Mouse (Mus musculus) liver, adult (tissue): ENCODE measurements at regions not wholly inside any gene's neighbourhood (a gene's known extent, or its start where the extent isn't known, plus 50 kb on each side); places are given as distances from the start of the nearest gene placed in this dataset.

Experiments used
- GATA4 ChIP-seq: IDR thresholded peaks from 2 replicates; pipeline ENCODE4 v1.6.1; 2014; ENCODE audit warnings: mild to moderate bottlenecking, low read length; ENCODE audit not compliant: insufficient replicate concordance

DNA sequence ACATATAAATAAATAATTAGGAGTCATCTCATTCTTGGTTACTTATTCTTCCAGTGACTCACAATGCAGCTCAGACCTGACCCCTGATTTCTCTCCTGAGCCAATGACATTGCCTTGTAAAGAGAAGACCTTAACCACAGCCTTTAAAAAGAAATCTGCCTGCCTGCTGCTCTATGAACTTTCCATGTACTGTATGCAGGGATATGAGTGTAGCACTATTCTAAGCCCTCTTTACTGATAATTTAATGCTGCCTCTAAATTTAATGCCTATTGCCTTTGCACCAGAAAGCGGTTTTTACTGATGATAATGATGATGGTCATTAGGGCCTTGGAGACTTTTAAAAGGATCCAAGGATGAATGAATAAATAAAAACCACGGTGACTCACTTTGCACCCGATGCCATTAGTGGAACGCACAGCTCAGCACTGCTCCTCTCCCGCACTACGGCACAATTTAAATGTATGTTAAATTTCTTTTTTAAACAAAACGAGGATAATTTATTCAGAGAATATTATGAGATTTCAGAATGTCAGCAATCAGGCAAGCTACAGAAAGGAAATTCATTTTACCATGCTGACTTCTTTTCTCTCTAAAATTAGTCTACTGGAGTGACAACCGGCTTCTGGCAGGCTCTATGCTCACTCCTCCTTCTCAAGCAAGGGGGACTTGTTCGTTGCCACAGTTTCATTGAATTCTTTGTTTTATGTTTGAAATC, 139.5 kb upstream of the Zfp770 start:
- TF ChIP-seq GATA4, result no peak

- TF ChIP-seq GATA4, result no peak
Measured at GRCm38 (mm10) chr2:114301746-114302145, 100.5 kb upstream of the Zfp770 start.

DNA sequence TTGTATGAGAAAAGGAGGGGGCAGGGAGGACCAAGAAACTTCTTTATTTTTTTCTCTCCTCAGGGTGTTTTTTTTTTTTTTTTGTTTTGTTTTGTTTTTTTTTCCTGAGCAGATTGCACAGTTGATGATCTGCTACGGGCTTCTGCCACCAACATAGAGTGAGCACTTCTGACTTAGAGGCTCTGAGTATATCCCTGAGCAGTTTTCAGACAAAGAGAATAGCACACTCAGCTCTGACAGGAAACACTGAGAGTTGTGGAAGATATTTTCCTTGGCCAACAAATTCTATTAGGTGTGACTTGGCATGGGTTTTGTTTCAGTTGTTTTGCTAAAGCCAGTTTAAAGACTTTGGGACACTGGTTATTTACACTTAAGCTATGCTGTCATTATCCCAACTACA, 93.8 kb upstream of the Zfp770 start:
- no peak for TF ChIP-seq GATA4

DNA sequence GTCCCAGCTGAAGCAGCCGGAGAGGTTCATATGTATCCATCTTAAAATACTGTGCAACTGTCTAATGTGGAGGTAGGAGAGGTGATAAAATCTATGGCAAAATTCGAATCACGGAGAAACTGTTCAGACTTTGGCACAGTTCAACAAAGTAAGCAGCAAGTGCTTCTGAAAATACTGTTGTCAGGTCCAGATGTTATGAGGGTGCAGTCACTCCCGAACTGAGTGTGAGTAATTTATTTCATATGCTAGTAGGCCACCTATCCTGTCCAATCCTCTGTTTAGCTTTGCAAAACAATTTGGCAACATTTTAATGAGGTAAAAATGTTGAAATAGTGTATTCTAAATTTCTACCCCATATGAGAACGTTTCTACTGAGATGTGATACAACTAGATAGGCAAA, 90.1 kb upstream of the Zfp770 start:
- no peak for TF ChIP-seq GATA4

DNA sequence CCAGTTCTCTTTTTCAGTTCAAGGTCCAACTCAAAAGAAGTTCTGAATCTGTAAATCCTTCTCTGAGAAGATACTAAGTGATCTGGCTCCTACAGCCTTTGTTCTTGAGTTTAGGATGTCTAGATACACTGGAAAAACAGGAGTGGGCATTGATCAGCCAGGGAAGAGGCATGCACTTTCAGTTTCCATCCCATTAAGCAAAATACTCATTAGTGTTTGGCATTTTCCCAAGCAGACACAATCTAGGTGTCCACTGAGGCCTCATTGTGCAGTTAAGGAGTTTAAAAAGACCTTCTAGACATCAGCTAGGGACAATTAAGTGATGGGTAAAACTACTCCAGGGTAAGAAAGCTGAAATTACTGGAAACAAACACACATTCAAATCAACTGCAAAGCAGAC, 74.3 kb upstream of the Zfp770 start:
- no peak for TF ChIP-seq GATA4

- TF ChIP-seq GATA4, result no peak; the same call in 1 of the 2 replicates
Measured at GRCm38 (mm10) chr2:114260397-114261071, 59.3 kb upstream of the Zfp770 start.

- no peak for TF ChIP-seq GATA4
Measured at GRCm38 (mm10) chr2:114259539-114259938, 58.3 kb upstream of the Zfp770 start.
